Mouse (Mus musculus) MEL (cell line): ENCODE data around the gene Zfp689. TPM values are rescaled to one million over a fixed set of nuclear protein-coding genes. Genes with fewer than 3 reads are reported as not detected.

ENCODE experiments used
- DNase-seq: peaks from one replicate; pipeline ENCODE4 v3.0.0; 2011; ENCODE audit warnings: low read depth, low spot score
- H3K27ac ChIP-seq: 2 replicates; pipeline ENCODE4 v1.5.1; 2012; ENCODE audit warnings: low read depth, mild to moderate bottlenecking, control low read depth, low read length, moderate library complexity; ENCODE audit not compliant: control insufficient read depth
- H3K27me3 ChIP-seq, 2 experiments: fragments of 150-350 bp in 1 of 2; sonication (generic) in 1 of 2; 2 replicates each; pipeline ENCODE4 v1.6.1; 2012; ENCODE audit warnings: low read length in 2 of 2, mild to moderate bottlenecking in 2 of 2, improper control_type of control experiment in 1 of 2, moderate library complexity in 1 of 2; ENCODE audit not compliant: insufficient read depth in 2 of 2, control insufficient read depth in 1 of 2
- H3K36me3 ChIP-seq, 2 experiments: 2 replicates each; pipeline ENCODE4 v1.6.1; 2012 to 2014; ENCODE audit warnings: low read length in 2 of 2, improper control_type of control experiment in 1 of 2, inconsistent platforms in 1 of 2, mild to moderate bottlenecking in 1 of 2; ENCODE audit not compliant: insufficient read depth in 2 of 2, control insufficient read depth in 1 of 2
- H3K4me1 ChIP-seq, 2 experiments: fragments of 150-350 bp in 1 of 2; sonication (generic) in 1 of 2; 2 replicates each; pipeline ENCODE4 v1.6.1; 2012; ENCODE audit warnings: low read length in 2 of 2, improper control_type of control experiment in 1 of 2, mild to moderate bottlenecking in 1 of 2; ENCODE audit not compliant: insufficient read depth in 2 of 2, control insufficient read depth in 1 of 2
- H3K4me3 ChIP-seq, 2 experiments: fragments of 150-350 bp in 1 of 2; sonication (generic) in 1 of 2; 2 replicates each; pipeline ENCODE4 v1.5.1; 2012; ENCODE audit warnings: low read depth in 2 of 2, low read length in 2 of 2, mild to moderate bottlenecking in 2 of 2, moderate library complexity in 2 of 2, control low read depth in 1 of 2, improper control_type of control experiment in 1 of 2; ENCODE audit not compliant: control insufficient read depth in 1 of 2, insufficient read depth in 1 of 2
- H3K79me2 ChIP-seq: 2 replicates; pipeline ENCODE4 v1.6.1; 2012; ENCODE audit warnings: mild to moderate bottlenecking, low read length, moderate library complexity; ENCODE audit not compliant: control insufficient read depth, poor library complexity, insufficient read depth
- H3K9ac ChIP-seq: 2 replicates; pipeline ENCODE4 v1.6.1; 2012; ENCODE audit warnings: low read depth, mild to moderate bottlenecking, control low read depth, low read length, moderate library complexity; ENCODE audit not compliant: control insufficient read depth, poor library complexity, severe bottlenecking
- H3K9me3 ChIP-seq: fragments of 150-350 bp; sonication (generic); replicated peaks from 2 replicates; pipeline ENCODE4 v1.6.1; 2012; ENCODE audit warnings: mild to moderate bottlenecking, low read length, improper control_type of control experiment, moderate library complexity; ENCODE audit not compliant: insufficient read depth
- BHLHE40 ChIP-seq: IDR thresholded peaks from 2 replicates; pipeline ENCODE4 v1.6.1; 2012; ENCODE audit warnings: low read depth, mild to moderate bottlenecking, inconsistent platforms, low read length, improper control_type of control experiment, borderline replicate concordance
- CHD2 ChIP-seq: IDR thresholded peaks from 2 replicates; pipeline ENCODE4 v1.6.1; 2011; ENCODE audit warnings: low read length, improper control_type of control experiment
- CTCF ChIP-seq, 3 experiments: IDR thresholded peaks in 2 of 3; conservative IDR thresholded peaks in 1 of 3; 2 replicates each; pipeline ENCODE4 v1.5.1; 2011 to 2012; ENCODE audit warnings: low read length in 3 of 3, low read depth in 2 of 3, mild to moderate bottlenecking in 2 of 3, improper control_type of control experiment in 1 of 3, inconsistent platforms in 1 of 3, mixed read lengths in 1 of 3, moderate library complexity in 1 of 3; ENCODE audit not compliant: control insufficient read depth in 1 of 3, insufficient read depth in 1 of 3, poor library complexity in 1 of 3, severe bottlenecking in 1 of 3
- ELF1 ChIP-seq: IDR thresholded peaks from 2 replicates; pipeline ENCODE4 v1.6.1; 2014; ENCODE audit warnings: low read depth, mild to moderate bottlenecking, inconsistent platforms, low read length, improper control_type of control experiment, moderate library complexity
- EP300 ChIP-seq, 2 experiments: IDR thresholded peaks; 2 replicates each; pipeline ENCODE4 v1.6.1; 2011; ENCODE audit warnings: improper control_type of control experiment in 2 of 2, low read length in 2 of 2, low read depth in 1 of 2, mild to moderate bottlenecking in 1 of 2
- ETS1 ChIP-seq: IDR thresholded peaks from 2 replicates; pipeline ENCODE4 v1.6.1; 2012; ENCODE audit warnings: low read depth, mild to moderate bottlenecking, inconsistent platforms, low read length, improper control_type of control experiment, moderate library complexity
- GATA1 ChIP-seq: IDR thresholded peaks from 2 replicates; pipeline ENCODE4 v1.6.1; 2011; ENCODE audit warnings: low read depth, low read length, improper control_type of control experiment
- HCFC1 ChIP-seq: IDR thresholded peaks from 2 replicates; pipeline ENCODE4 v1.6.1; 2012; ENCODE audit warnings: low read depth, mild to moderate bottlenecking, inconsistent platforms, low read length, improper control_type of control experiment, moderate library complexity
- MXI1 ChIP-seq: IDR thresholded peaks from 2 replicates; pipeline ENCODE4 v1.6.1; 2011; ENCODE audit warnings: mild to moderate bottlenecking, low read depth, low read length, improper control_type of control experiment
- MYC ChIP-seq: IDR thresholded peaks from 2 replicates; pipeline ENCODE4 v1.6.1; 2011; ENCODE audit warnings: low read depth, mild to moderate bottlenecking, low read length, improper control_type of control experiment, moderate library complexity
- NELFE ChIP-seq: IDR thresholded peaks from 2 replicates; pipeline ENCODE4 v1.6.1; 2011; ENCODE audit warnings: low read depth, low read length, improper control_type of control experiment
- SIN3A ChIP-seq: IDR thresholded peaks from 2 replicates; pipeline ENCODE4 v1.6.1; 2012; ENCODE audit warnings: low read length, improper control_type of control experiment, inconsistent platforms
- SMC3 ChIP-seq: IDR thresholded peaks from 2 replicates; pipeline ENCODE4 v1.6.1; 2011; ENCODE audit warnings: low read depth, low read length, improper control_type of control experiment
- TBP ChIP-seq: IDR thresholded peaks from 2 replicates; pipeline ENCODE4 v1.8.0; 2011; ENCODE audit warnings: low read depth, low read length, improper control_type of control experiment
- USF2 ChIP-seq, 2 experiments: IDR thresholded peaks; 2 replicates each; pipeline ENCODE4 v1.6.1; 2011 to 2012; ENCODE audit warnings: improper control_type of control experiment in 2 of 2, low read length in 2 of 2, borderline replicate concordance in 1 of 2, inconsistent platforms in 1 of 2, low read depth in 1 of 2, mild to moderate bottlenecking in 1 of 2; ENCODE audit not compliant: insufficient read depth in 1 of 2
- ZNF384 ChIP-seq: IDR thresholded peaks from 2 replicates; pipeline ENCODE4 v1.6.1; 2012; ENCODE audit warnings: low read depth, mild to moderate bottlenecking, inconsistent platforms, low read length, improper control_type of control experiment
- polyA plus RNA-seq, 2 experiments: library from polyadenylated mRNA; stranded (reverse) in 1 of 2; unstranded in 1 of 2; fragments of >175 nt in 1 of 2; fragments of >200 nt in 1 of 2; gene quantifications; 2 replicates each; pipeline versions ENCODE4 v1.2.1 to v1.2.4; 2012; ENCODE audit warnings: low replicate concordance in 2 of 2, low read depth in 1 of 2; ENCODE audit not compliant: insufficient read length in 2 of 2, insufficient read depth in 1 of 2, missing spikeins in 1 of 2
- total RNA-seq: library from RNA; depleted of rRNA; stranded (reverse); fragments of 300-350 nt; gene quantifications from 2 replicates; pipeline ENCODE4 v1.2.3, GENCODE M21; 2012

Zfp689 gene
- total and polyA plus RNA-seq, 3 experiments = 4.9 to 7.2 TPM; not detected in 1

GRCm38 (mm10) chr7:127475186-127475740, 26.3 kb upstream of the Zfp689 start:
- Histone ChIP-seq H3K9me3 (no peaks in the 10 kb centered on the region), H3K4me3 (no peak overlapping the region), H3K9ac (no peak overlapping the region), H3K36me3 (peaks cover 0 to 17% of the 10 kb centered on the region in 2 experiments), H3K27me3 (no peaks in the 10 kb centered on the region), H3K79me2 (peaks cover 30% of the 10 kb centered on the region), H3K27ac (no peak overlapping the region), H3K4me1 (peaks cover 0 to 13% of the 10 kb centered on the region in 2 experiments; a peak in 3 of 4 replicates)
- TF ChIP-seq BHLHE40 = no peak
- TF ChIP-seq EP300 (IDR thresholded peaks at IDR 0.05; ENCODE audit: low read depth in 1 of 2, low read length in 2 of 2) = no peak
- TF ChIP-seq MYC = no peak
- TF ChIP-seq NELFE = no peak
- TF ChIP-seq MXI1 = no peak
- TF ChIP-seq HCFC1 = no peak
- TF ChIP-seq ETS1 = no peak
- no peak for TF ChIP-seq USF2 (IDR thresholded peaks at IDR 0.05; ENCODE audit: borderline replicate concordance in 1 of 2, insufficient read depth in 1 of 2, low read depth in 1 of 2, low read length in 2 of 2)
- TF ChIP-seq TBP = no peak
- TF ChIP-seq CHD2 = no peak
- TF ChIP-seq GATA1 = no peak
- no peak for TF ChIP-seq CTCF (IDR thresholded peaks at IDR 0.05 in 2 of 3, conservative IDR thresholded peaks at IDR 0.05 in 1 of 3; ENCODE audit: control insufficient read depth in 1 of 3, insufficient read depth in 1 of 3, low read depth in 2 of 3, low read length in 3 of 3, poor library complexity in 1 of 3, severe bottlenecking in 1 of 3)
- no peak for TF ChIP-seq ELF1
- no peak for TF ChIP-seq SMC3
- no peak for TF ChIP-seq SIN3A
- TF ChIP-seq ZNF384 = no peak
- no peak for DNase-seq

GRCm38 (mm10) chr7:127474378-127475070, 25.6 kb upstream of the Zfp689 start:
- peaks cover 0 to 9% of the 10 kb centered on the region in 2 experiments; a peak in 3 of 4 replicates for H3K4me1 ChIP-seq
- H3K27ac ChIP-seq = no peak overlapping the region
- H3K9me3 ChIP-seq = no peaks in the 10 kb centered on the region
- no peaks in the 10 kb centered on the region for H3K27me3 ChIP-seq
- H3K79me2 ChIP-seq = peaks cover 28% of the 10 kb centered on the region
- H3K4me3 ChIP-seq = no peak overlapping the region
- TF ChIP-seq NELFE (no peak), SIN3A (0 out of 2 replicates have a peak, but pooled peaks have one; percentile 8)
- peaks cover 0 to 12% of the 10 kb centered on the region in 2 experiments for H3K36me3 ChIP-seq
- no peak overlapping the region for H3K9ac ChIP-seq
- DNase-seq = no peak
